Mouse (Mus musculus): Measurements from ENCODE around the gene Cdt1.

DNA sequence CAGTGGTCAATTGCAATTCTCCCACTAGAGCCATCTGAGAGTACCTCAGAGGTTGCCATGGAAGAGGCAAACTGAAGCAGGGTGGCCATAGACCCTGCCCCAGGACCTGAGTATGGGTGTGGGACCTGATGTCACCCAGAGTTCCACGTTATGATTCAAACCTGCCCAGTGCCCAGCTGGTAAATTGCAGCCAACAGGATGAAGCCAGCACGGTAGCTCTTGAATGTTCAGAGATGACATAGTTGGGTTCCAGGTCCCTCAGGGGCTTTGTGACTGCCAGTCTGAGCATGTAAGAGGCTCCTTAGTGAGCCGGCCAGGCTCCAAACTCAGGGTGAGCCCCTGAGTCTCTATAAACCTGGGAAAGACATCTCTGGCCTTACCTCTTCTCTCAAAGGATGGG is 41.7 kb upstream of the Cdt1 start:
- TF ChIP-seq CTCF (IDR thresholded peaks at IDR 0.05; ENCODE audit: control insufficient read depth, insufficient read depth, insufficient read length) (no peak), MAX (IDR thresholded peaks at IDR 0.05) (no peak), MYOG (IDR thresholded peaks at IDR 0.05; ENCODE audit: control insufficient read depth, extremely low read depth, insufficient read length) (no peak)

Data from C2C12 (cell line).